Mouse (Mus musculus): ENCODE data around the gene Gm10282. TPM values are rescaled to one million over a fixed set of nuclear protein-coding genes. Genes with fewer than 3 reads are reported as not detected.

Gene Gm10282
- polyA plus RNA-seq, 1 experiment from 2014 or later, result 36.9 TPM

DNA sequence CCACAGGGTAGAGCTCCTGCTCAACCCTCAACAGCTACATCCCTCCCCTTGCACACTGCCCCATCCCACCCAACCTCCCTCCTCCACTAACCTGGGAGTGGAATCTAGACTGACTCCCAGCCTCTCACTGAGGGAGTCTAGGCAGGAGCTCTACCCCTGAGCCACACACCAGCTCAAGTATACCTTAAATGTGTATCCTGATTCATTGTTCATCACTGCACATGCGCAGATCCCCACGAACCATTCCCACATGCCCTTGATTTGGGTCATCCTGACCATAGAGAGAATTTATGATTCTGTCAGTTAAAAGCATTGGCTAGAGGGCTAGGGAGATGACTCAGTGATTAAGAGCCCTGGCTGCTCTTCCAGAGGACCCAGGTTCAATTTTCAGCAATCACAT is 42.3 kb downstream of the Gm10282 start:
- Histone ChIP-seq H3K27ac (replicated peaks) (no peak overlapping the region), H3K9me3 (no peaks in the 10 kb centered on the region), H3K4me3 (no peak overlapping the region), H3K36me3 (replicated peaks) (no peaks in the 10 kb centered on the region), H3K27me3 (replicated peaks; ENCODE audit: low read depth, poor library complexity, severe bottlenecking) (no peaks in the 10 kb centered on the region), H3K4me1 (peaks cover 4% of the 10 kb centered on the region; the same call in 1 of the 2 replicates)
- no peak for DNase-seq (ENCODE audit: low spot score)
- WGBS, result 84% methylated on average over 2 of the region's 2 CpGs

DNA sequence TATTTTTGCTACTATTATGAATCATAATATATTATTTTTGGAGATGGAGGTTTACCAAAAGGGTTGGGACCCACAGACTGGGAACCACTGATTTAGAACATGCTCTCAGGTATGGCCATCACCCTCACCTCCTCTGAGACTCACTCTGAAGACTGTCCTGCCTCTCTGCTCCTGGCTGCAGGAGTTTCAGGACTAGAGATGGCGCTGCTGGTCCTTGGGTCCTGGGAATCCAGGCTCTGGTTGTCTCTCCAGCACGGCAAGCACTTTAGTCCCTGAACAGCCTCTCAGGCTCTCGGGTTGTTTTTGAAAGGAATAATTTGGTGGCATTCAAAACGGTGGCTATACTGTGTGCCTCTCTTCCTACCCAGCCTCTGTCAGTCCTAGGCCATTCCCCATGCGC is 43.2 kb downstream of the Gm10282 start:
- H3K9me3 ChIP-seq, result no peaks in the 10 kb centered on the region
- no peak overlapping the region for H3K4me3 ChIP-seq
- 54% methylated on average over 5 of the region's 5 CpGs for WGBS
- H3K4me1 ChIP-seq, result peaks cover 4% of the 10 kb centered on the region; the same call in 1 of the 2 replicates
- DNase-seq (ENCODE audit: low spot score), result no peak
- no peaks in the 10 kb centered on the region for H3K27me3 ChIP-seq (replicated peaks; ENCODE audit: low read depth, poor library complexity, severe bottlenecking)
- H3K27ac ChIP-seq (replicated peaks), result no peak overlapping the region
- peaks cover 2% of the 10 kb centered on the region for H3K36me3 ChIP-seq (replicated peaks)

DNA sequence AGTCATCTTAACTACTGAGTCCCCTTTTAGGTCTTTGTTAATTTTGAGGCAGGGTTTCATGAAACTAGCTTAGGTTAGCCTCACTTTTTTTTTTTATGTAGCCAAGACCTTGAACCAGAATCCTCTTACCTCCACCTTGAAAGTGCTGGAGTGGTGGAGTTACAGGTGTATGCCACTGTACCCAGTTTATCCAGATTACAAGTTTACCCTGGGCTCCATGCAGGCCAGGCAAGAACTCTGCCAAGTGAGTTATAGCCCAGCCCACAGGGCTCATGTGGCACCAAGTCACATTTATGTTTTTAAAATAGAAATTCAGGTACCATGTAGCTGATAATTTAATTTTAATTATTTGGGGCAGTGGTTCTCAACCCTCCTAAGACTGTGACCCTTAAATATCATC is 43.6 kb downstream of the Gm10282 start:
- H3K36me3 ChIP-seq (replicated peaks), result peaks cover 5% of the 10 kb centered on the region

DNA sequence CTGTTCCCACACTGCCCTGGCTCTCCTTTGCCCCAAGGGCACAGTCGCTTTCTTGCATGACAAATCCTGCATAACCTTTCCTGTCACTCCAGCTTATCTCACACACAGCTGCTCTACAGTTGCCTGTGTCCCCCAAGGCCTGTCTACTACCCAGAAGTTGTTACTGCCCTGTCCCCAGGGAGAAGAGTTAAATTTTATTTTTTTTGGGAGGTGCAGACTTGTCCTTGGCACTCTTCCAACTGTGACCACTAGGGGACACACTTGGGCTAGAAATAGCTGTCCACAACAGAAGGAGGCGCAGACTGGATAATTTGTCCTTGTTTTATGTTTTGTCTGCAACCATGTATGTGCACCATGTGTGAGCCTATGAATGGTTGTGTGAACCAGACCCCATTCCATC is 44.0 kb downstream of the Gm10282 start:
- Histone ChIP-seq H3K9me3 (no peaks in the 10 kb centered on the region), H3K4me1 (peaks cover 4% of the 10 kb centered on the region; the same call in 1 of the 2 replicates), H3K27ac (replicated peaks) (no peak overlapping the region), H3K27me3 (replicated peaks; ENCODE audit: low read depth, poor library complexity, severe bottlenecking) (no peaks in the 10 kb centered on the region), H3K36me3 (replicated peaks) (peaks cover 5% of the 10 kb centered on the region), H3K4me3 (no peak overlapping the region)
- peak; percentile 72 for DNase-seq (ENCODE audit: low spot score)
- WGBS, result 26% methylated on average over 2 of the region's 2 CpGs

More for the DNA sequence above, 43.6 kb downstream of the Gm10282 start:
- Histone ChIP-seq H3K4me1 (peaks cover 4% of the 10 kb centered on the region; the same call in 1 of the 2 replicates), H3K9me3 (no peaks in the 10 kb centered on the region), H3K4me3 (no peak overlapping the region), H3K27me3 (replicated peaks; ENCODE audit: low read depth, poor library complexity, severe bottlenecking) (no peaks in the 10 kb centered on the region), H3K27ac (replicated peaks) (no peak overlapping the region)
- no peak for DNase-seq (ENCODE audit: low spot score)

DNA sequence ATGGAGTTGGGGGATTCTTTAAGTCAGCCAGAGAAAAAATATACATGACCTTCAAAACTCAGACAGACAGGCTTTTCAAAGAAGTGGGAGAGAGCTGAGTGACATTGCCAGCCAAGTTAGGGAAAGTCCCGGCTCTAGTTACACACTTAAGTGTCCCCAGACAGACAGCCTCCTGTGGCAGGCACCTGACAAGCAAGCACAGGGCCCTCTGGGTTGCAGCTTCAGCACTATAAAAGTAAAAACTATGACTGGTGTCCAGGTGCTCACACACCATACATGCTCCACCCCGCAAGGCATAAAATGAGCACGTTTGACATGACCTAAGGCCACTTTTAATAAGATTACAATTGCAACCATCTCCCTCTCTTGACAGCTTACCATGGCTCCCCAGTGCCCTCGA is 44.5 kb downstream of the Gm10282 start:
- no peak overlapping the region for H3K27ac ChIP-seq (replicated peaks)
- H3K27me3 ChIP-seq (replicated peaks; ENCODE audit: low read depth, poor library complexity, severe bottlenecking), result no peaks in the 10 kb centered on the region
- H3K4me3 ChIP-seq, result no peak overlapping the region
- no peaks in the 10 kb centered on the region for H3K9me3 ChIP-seq
- peaks cover 9% of the 10 kb centered on the region for H3K36me3 ChIP-seq (replicated peaks)
- WGBS, result 50% methylated on average over 4 of the region's 4 CpGs
- no peak for DNase-seq (ENCODE audit: low spot score)
- H3K4me1 ChIP-seq, result peaks cover 4% of the 10 kb centered on the region; the same call in 1 of the 2 replicates

DNA sequence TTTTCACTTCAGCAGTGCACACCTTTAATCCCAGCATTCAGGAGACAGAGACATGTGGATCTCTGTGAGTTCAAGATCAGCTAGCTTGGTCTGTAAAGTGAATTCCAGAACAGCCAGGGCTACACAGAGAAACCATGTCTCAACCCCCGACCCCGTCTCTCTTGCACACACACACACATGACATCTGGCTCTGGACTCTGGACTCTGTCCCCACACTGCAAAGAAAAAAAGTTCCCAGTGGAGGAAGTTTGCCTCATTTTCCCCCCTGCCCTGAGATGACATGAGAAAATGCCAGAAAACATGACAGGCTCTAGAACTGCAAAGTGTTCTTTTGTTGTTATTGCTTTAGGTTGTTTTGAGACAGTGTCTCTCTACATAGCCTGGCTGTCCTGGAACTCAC is 45.2 kb downstream of the Gm10282 start:
- 74% methylated on average over 2 of the region's 2 CpGs for WGBS
- H3K4me1 ChIP-seq, result peaks cover 4% of the 10 kb centered on the region; the same call in 1 of the 2 replicates

DNA sequence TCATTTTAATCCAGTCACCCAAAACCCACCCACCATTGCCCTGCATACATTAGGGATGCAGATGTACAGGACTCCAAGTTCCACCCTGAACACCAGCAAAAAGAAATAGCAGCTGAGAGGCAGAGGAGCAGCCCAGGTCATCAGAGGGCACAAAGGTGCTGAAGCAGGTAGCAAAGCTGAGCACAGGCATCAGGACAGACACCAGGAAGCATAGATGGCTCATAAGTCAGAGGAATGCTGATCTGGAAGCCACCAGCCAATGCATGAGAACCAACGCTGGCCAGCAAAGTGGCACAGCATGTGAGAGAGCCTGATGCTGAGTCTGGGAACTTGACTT is 47.2 kb downstream of the Gm10282 start:
- Histone ChIP-seq H3K36me3 (replicated peaks) (peaks cover 28% of the 10 kb centered on the region), H3K4me3 (no peak overlapping the region), H3K27me3 (replicated peaks; ENCODE audit: low read depth, poor library complexity, severe bottlenecking) (no peaks in the 10 kb centered on the region), H3K4me1 (peaks cover 4% of the 10 kb centered on the region; the same call in 1 of the 2 replicates), H3K9me3 (no peaks in the 10 kb centered on the region), H3K27ac (replicated peaks) (no peak overlapping the region)
- 96% methylated on average over 1 of the region's 1 CpGs for WGBS
- no peak for DNase-seq (ENCODE audit: low spot score)

More for the DNA sequence above, 45.2 kb downstream of the Gm10282 start:
- Histone ChIP-seq H3K27me3 (replicated peaks; ENCODE audit: low read depth, poor library complexity, severe bottlenecking) (no peaks in the 10 kb centered on the region), H3K36me3 (replicated peaks) (peaks cover 9% of the 10 kb centered on the region), H3K27ac (replicated peaks) (no peak overlapping the region), H3K4me3 (no peak overlapping the region), H3K9me3 (no peaks in the 10 kb centered on the region)
- no peak for DNase-seq (ENCODE audit: low spot score)

DNA sequence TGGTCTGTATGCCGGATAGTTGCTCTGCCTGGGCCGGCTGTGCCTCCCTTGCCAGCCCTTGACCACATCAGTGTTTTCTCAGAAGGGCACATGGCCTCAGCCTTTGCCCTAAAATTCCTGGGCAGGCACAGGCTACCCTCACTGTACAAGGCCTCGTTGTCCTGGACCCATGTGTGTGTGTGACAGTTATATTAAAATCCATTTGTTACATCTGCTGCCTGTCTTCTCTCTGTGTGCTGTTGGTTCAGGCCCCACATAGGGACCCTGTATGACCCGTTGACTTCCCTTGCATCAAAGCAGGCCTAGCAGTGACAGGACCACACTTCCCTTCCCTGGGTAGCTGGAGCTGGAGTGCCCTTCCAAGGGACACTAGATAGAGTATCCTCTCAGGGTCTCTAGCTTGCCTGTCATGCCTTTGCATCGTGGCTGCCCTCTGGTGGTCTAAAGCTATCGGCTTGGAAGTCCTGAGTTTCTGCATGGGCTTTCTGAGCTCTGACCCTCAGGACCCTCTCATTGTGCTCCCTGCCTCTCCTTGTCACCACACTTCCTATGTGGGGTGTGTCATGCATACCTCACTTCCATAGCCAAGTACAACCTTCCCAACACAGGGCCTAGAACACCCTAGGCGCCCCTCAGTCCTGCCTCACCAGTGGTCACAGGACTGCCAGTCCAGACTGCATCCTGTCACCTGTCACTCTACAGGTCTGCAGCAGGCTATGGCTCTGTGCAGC is 47.7 kb downstream of the Gm10282 start:
- Histone ChIP-seq H3K4me1 (peaks cover 4% of the 10 kb centered on the region; the same call in 1 of the 2 replicates), H3K4me3 (no peak overlapping the region), H3K36me3 (replicated peaks) (peaks cover 34% of the 10 kb centered on the region), H3K9me3 (no peaks in the 10 kb centered on the region), H3K27me3 (replicated peaks; ENCODE audit: low read depth, poor library complexity, severe bottlenecking) (no peaks in the 10 kb centered on the region), H3K27ac (replicated peaks) (no peak overlapping the region)
- peak; percentile 55 for DNase-seq (ENCODE audit: low spot score)
- WGBS, result 54% methylated on average over 7 of the region's 7 CpGs

Other genes with a start within 250 kb of the Gm10282 start
- 0.04 TPM in 1 of 2 replicates, not detected in the other for gene Olfr373, start 222.1 kb downstream of the Gm10282 start, polyA plus RNA-seq (2016; fragmentation: Nextera tagmentation; extraction: Ambion mirVana)
- not detected in 2 replicates for gene Olfr374, start 198.2 kb downstream of the Gm10282 start, polyA plus RNA-seq (2016; fragmentation: Nextera tagmentation; extraction: Ambion mirVana)
- 749 and 797 TPM in 2 replicates for gene Tpm4, start 170.3 kb downstream of the Gm10282 start, polyA plus RNA-seq (2016; fragmentation: Nextera tagmentation; extraction: Ambion mirVana)
- gene Rab8a, start 144.1 kb downstream of the Gm10282 start, polyA plus RNA-seq (2016; fragmentation: Nextera tagmentation; extraction: Ambion mirVana), result 130 and 139 TPM in 2 replicates
- gene Hsh2d, start 115.6 kb downstream of the Gm10282 start, polyA plus RNA-seq (2016; fragmentation: Nextera tagmentation; extraction: Ambion mirVana), result not detected in 2 replicates
- gene Cib3, start 92.4 kb downstream of the Gm10282 start, polyA plus RNA-seq (2016; fragmentation: Nextera tagmentation; extraction: Ambion mirVana), result not detected in 2 replicates
- not detected in 2 replicates for gene Gm11034, start 91.6 kb downstream of the Gm10282 start, polyA plus RNA-seq (2016; fragmentation: Nextera tagmentation; extraction: Ambion mirVana)
- gene Fam32a, start 85.5 kb downstream of the Gm10282 start, polyA plus RNA-seq (2016; fragmentation: Nextera tagmentation; extraction: Ambion mirVana), result 77.6 and 82.4 TPM in 2 replicates
- 139 and 144 TPM in 2 replicates for gene Ap1m1, start 65.2 kb downstream of the Gm10282 start, polyA plus RNA-seq (2016; fragmentation: Nextera tagmentation; extraction: Ambion mirVana)
- gene Klf2, start 13.8 kb upstream of the Gm10282 start, polyA plus RNA-seq (2016; fragmentation: Nextera tagmentation; extraction: Ambion mirVana), result 3.1 and 3.7 TPM in 2 replicates
- gene Eps15l1, start 116.2 kb upstream of the Gm10282 start, polyA plus RNA-seq (2016; fragmentation: Nextera tagmentation; extraction: Ambion mirVana), result 79.8 and 81.6 TPM in 2 replicates
- 1.2 and 1.4 TPM in 2 replicates for gene Calr3, start 138.6 kb upstream of the Gm10282 start, polyA plus RNA-seq (2016; fragmentation: Nextera tagmentation; extraction: Ambion mirVana)
- gene 1700030K09Rik, start 138.6 kb upstream of the Gm10282 start, polyA plus RNA-seq (2016; fragmentation: Nextera tagmentation; extraction: Ambion mirVana), result 14.5 and 16.1 TPM in 2 replicates
- 112 and 115 TPM in 2 replicates for gene Cherp, start 170.0 kb upstream of the Gm10282 start, polyA plus RNA-seq (2016; fragmentation: Nextera tagmentation; extraction: Ambion mirVana)
- 20.2 and 22.8 TPM in 2 replicates for gene Slc35e1, start 187.4 kb upstream of the Gm10282 start, polyA plus RNA-seq (2016; fragmentation: Nextera tagmentation; extraction: Ambion mirVana)
- 20.1 and 20.2 TPM in 2 replicates for gene Med26, start 243.0 kb upstream of the Gm10282 start, polyA plus RNA-seq (2016; fragmentation: Nextera tagmentation; extraction: Ambion mirVana)

Data from embryonic facial prominence, embryonic 10.5 days (tissue).